Mouse (Mus musculus): Measurements from ENCODE around the gene Ly86.

GRCm38 (mm10) chr13:37329747-37330146, 15.3 kb upstream of the Ly86 start:
- TF ChIP-seq CTCF (IDR thresholded peaks at IDR 0.05; ENCODE audit: low read depth) (no peak), EP300 (IDR thresholded peaks at IDR 0.05; ENCODE audit: low read depth) (no peak)
